12 mouse cellular contexts compared by ENCODE assay signal in the genomic region with DNA sequence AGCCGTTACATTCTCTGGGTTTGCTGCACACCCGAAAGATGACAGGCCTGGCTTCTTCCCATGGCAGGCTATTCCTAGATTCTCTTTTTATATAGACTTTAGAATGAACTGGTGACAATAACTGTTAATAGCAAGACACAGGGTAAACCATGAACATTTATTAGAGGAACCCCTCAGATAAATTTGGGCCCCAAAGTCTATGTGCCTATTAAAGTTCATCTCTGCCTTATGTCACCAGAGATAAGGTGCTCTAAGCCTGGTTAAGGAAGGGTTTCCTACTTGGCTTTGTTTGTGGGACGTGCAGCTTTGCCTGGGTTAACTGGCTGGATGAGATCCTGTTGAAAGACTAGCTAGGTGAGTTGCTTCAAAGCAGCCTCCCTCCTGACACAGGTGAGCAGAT.
DNase-seq lines count a peak whose midpoint lies in the region; ATAC-seq and TF ChIP-seq lines count a peak whose summit lies in the region.
"Had no signal": no experiment of that assay in that cellular context is flagged by ENCODE, and none has a peak within 500 bp of the region (broad histone marks: within the 10 kb centered on the region; RNA-seq: fewer than 3 reads in every experiment).

No protein-coding gene starts in this region.

- no peak overlapping the region for H3K9ac ChIP-seq in kidney, embryonic 14.5 days (ENCODE audit: low read depth, low read length)
- H3K9ac ChIP-seq in liver, postnatal 0 days (replicated peaks), result peak overlapping the region; percentile 51

- no peak for TF ChIP-seq POLR2A in bone marrow, adult 2 months (IDR thresholded peaks at IDR 0.05; ENCODE audit: borderline replicate concordance, control insufficient read depth, low read depth, low read length)

- H3K4me3 ChIP-seq in kidney, embryonic 14.5 days (ENCODE audit: low read length), result no peak overlapping the region
- H3K4me3 ChIP-seq in bone marrow, adult 2 months (replicated peaks; ENCODE audit: control insufficient read depth, low read depth, low read length), result no peak overlapping the region
- H3K4me3 ChIP-seq in erythroblast, embryonic 14.5 days (replicated peaks), result peak overlapping the region; percentile 51
- H3K4me3 ChIP-seq in liver, postnatal 0 days (ENCODE audit: low read depth, low read length), result no peak overlapping the region

- ATAC-seq in kidney, embryonic 14.5 days (ENCODE audit: low FRiP score, low TSS enrichment), result no peak
- no peak for ATAC-seq in liver, postnatal 0 days
- ATAC-seq: CD4-positive, CD25-positive, alpha-beta regulatory T cell, adult 4 months had no signal

- WGBS in kidney, embryonic 14.5 days, result 43% methylated on average over 3 of the region's 3 CpGs
- WGBS in bone marrow, adult 2 months, result 69% methylated on average over 3 of the region's 3 CpGs
- 45% methylated on average over 3 of the region's 3 CpGs for WGBS in liver, postnatal 0 days (ENCODE audit: insufficient replicate concordance)

- peak overlapping the region; percentile 77 for H3K27ac ChIP-seq in kidney, embryonic 14.5 days (ENCODE audit: low read depth, low read length)
- peak overlapping the region; percentile 80 for H3K27ac ChIP-seq in bone marrow, adult 2 months (ENCODE audit: control insufficient read depth, insufficient read depth, low read depth, low read length, poor library complexity)
- H3K27ac ChIP-seq in liver, postnatal 0 days (ENCODE audit: low read depth), result peak overlapping the region; percentile 70

- H3K27me3 ChIP-seq in kidney, embryonic 14.5 days (ENCODE audit: control insufficient read depth, insufficient read depth, low read length), result no peaks in the 10 kb centered on the region
- no peaks in the 10 kb centered on the region for H3K27me3 ChIP-seq in erythroblast, embryonic 14.5 days (ENCODE audit: control insufficient read depth)
- no peaks in the 10 kb centered on the region for H3K27me3 ChIP-seq in liver, postnatal 0 days (ENCODE audit: insufficient read depth, low read length)

- H3K4me2 ChIP-seq in kidney, embryonic 14.5 days (replicated peaks; ENCODE audit: low read depth, low read length), result no peak overlapping the region
- H3K4me2 ChIP-seq in liver, postnatal 0 days (ENCODE audit: low read depth, low read length), result peak overlapping the region; percentile 19; the same call in 1 of the 2 replicates

- H3K36me3 ChIP-seq in kidney, embryonic 14.5 days (ENCODE audit: control insufficient read depth, insufficient read depth, low read length), result no peaks in the 10 kb centered on the region; the same call in 1 of the 2 replicates
- H3K36me3 ChIP-seq in erythroblast, embryonic 14.5 days (ENCODE audit: control insufficient read depth), result peaks cover 65% of the 10 kb centered on the region
- H3K36me3 ChIP-seq in liver, postnatal 0 days (replicated peaks; ENCODE audit: insufficient read depth, low read length), result peaks cover 27% of the 10 kb centered on the region

- TF ChIP-seq CTCF in bone marrow, adult 2 months (IDR thresholded peaks at IDR 0.05; ENCODE audit: control insufficient read depth, insufficient read depth, low read length), result no peak
- TF ChIP-seq CTCF in liver, postnatal 0 days (IDR thresholded peaks at IDR 0.05; ENCODE audit: low read depth), result no peak

- no peak for DNase-seq in kidney, postnatal 14 days
- DNase-seq in liver, postnatal 0 days, result no peak
- DNase-seq in right cerebral cortex, postnatal 10 days (ENCODE audit: low spot score in 2 of 2), result no peak
- DNase-seq in left cerebral cortex, adult 8-10 months (ENCODE audit: low spot score in 2 of 2), result no peak
- no peak for DNase-seq in cerebellum, postnatal 10 days
- DNase-seq: cerebellum, adult 9-10 months; kidney, adult 9 months; lung, postnatal 14 days had no signal

- H3K4me1 ChIP-seq in kidney, embryonic 14.5 days (ENCODE audit: control insufficient read depth, insufficient read depth, low read length), result peaks cover 54% of the 10 kb centered on the region
- H3K4me1 ChIP-seq in bone marrow, adult 2 months (ENCODE audit: control insufficient read depth, insufficient read depth, low read length), result peaks cover 11% of the 10 kb centered on the region
- peaks cover 86% of the 10 kb centered on the region for H3K4me1 ChIP-seq in erythroblast, embryonic 14.5 days (ENCODE audit: control insufficient read depth)
- peaks cover 68% of the 10 kb centered on the region for H3K4me1 ChIP-seq in liver, postnatal 0 days (ENCODE audit: insufficient read depth)

- TF ChIP-seq EP300 in liver, postnatal 0 days (IDR thresholded peaks at IDR 0.05; ENCODE audit: low read depth), result peak; percentile 79

- H3K9me3 ChIP-seq in kidney, embryonic 14.5 days (ENCODE audit: control insufficient read depth, low read length), result no peaks in the 10 kb centered on the region
- H3K9me3 ChIP-seq in erythroblast, embryonic 14.5 days (ENCODE audit: control insufficient read depth, low read length), result no peaks in the 10 kb centered on the region
- H3K9me3 ChIP-seq in liver, postnatal 0 days (ENCODE audit: low read length), result no peaks in the 10 kb centered on the region
